Mouse (Mus musculus) limb, embryonic 10.5 days (tissue): ENCODE measurements around the gene Tctn1. TPM values are rescaled to one million over a fixed set of nuclear protein-coding genes. Genes with fewer than 3 reads are reported as not detected.

Source experiments
- DNase-seq: peaks from one replicate; pipeline ENCODE4 v3.0.0-alpha.2; 2017; ENCODE audit warnings: low spot score
- H3K27ac ChIP-seq: fragments of 300-500 bp; sonication (generic); 2 replicates; pipeline ENCODE4 v1.5.1; 2016; ENCODE audit warnings: mild to moderate bottlenecking
- H3K27me3 ChIP-seq: fragments of 300-500 bp; sonication (generic); 2 replicates; pipeline ENCODE4 v1.6.1; 2016; ENCODE audit warnings: low read depth, mild to moderate bottlenecking; ENCODE audit not compliant: poor library complexity, severe bottlenecking
- H3K36me3 ChIP-seq: fragments of 300-500 bp; sonication (generic); 2 replicates; pipeline ENCODE4 v1.6.1; 2016; ENCODE audit warnings: mild to moderate bottlenecking, moderate library complexity
- H3K4me1 ChIP-seq: fragments of 300-500 bp; sonication (generic); 2 replicates; pipeline ENCODE4 v1.6.1; 2016
- H3K4me3 ChIP-seq: fragments of 300-500 bp; sonication (generic); 2 replicates; pipeline ENCODE4 v1.5.1; 2016; ENCODE audit warnings: mild to moderate bottlenecking, moderate library complexity
- H3K9me3 ChIP-seq: fragments of 300-500 bp; sonication (generic); replicated peaks from 2 replicates; pipeline ENCODE4 v1.6.1; 2016; ENCODE audit warnings: mild to moderate bottlenecking
- WGBS: fragments of 180-500 bp; shearing (Covaris S2); methylation state at CpG from one replicate; pipeline ENCODE4 v1.1.7; 2016; 5-methylcytosine and 5-hydroxymethylcytosine counted together
- polyA plus RNA-seq: library from polyadenylated mRNA; unstranded; fragments of >200 nt; fragmentation: Nextera tagmentation; extraction: Ambion mirVana; gene quantifications from 2 replicates; pipeline ENCODE4 v1.2.1, GENCODE M21; 2016

Tctn1 gene
- polyA plus RNA-seq, 1 experiment from 2014 or later = 4.9 TPM

DNA sequence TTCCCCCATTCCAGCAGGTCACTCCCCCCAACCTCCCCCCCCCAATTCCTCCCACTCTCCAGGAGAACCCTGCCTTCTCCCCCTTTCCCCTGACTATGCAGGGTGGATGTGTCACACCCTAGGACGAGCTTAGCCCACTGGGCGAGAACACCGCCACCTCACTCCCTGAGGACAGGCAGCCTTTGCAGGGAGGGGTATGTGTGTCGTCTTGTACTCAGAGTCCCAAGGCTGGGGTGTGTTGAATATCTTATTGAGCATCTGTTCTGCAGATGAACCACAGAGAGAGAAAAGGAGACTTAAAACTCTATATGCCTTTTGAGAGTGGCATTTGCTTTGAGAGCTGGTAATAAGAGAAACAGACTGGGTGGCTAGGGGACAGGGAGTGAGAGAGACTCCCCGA is 27.1 kb downstream of the Tctn1 start:
- no peak overlapping the region for H3K4me3 ChIP-seq
- peaks cover 45% of the 10 kb centered on the region for H3K36me3 ChIP-seq
- 79% methylated on average over 5 of the region's 5 CpGs for WGBS
- H3K4me1 ChIP-seq = peaks cover 30% of the 10 kb centered on the region
- no peak overlapping the region for H3K27ac ChIP-seq
- no peaks in the 10 kb centered on the region for H3K27me3 ChIP-seq
- no peak for DNase-seq
- H3K9me3 ChIP-seq = no peaks in the 10 kb centered on the region

DNA sequence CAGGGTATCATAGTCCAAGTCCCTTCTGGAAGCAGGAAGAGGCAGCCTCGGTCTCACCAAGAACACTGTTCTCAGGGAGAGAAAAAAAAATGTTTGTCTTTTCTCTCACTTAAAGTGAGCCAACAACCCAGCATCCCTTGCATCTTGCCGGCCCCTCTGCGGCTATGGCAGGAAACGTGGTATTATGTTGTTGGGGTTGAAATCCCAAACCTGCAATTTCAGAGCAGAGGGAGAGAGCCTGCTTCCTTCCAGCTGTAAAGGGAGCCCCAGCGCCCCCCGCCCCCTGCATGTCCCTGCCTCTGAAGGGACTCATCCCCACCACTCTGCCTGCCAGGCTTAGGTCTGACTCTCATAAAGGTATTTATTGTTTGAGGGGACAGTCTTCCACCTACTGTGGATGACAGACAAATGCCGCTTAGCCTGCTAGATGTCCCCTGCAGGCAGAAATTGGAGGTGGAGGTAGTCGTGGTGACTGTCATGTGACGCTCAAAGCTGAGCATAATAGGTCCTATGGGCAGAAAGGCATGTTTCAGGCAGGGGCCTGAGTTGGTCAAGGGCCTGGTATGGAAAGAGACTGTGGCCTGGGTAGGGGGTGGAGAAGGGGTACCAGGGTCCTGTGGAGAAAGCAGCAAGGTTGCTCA is 28.9 kb downstream of the Tctn1 start:
- no peak overlapping the region for H3K4me3 ChIP-seq
- no peak for DNase-seq
- H3K9me3 ChIP-seq = no peaks in the 10 kb centered on the region
- H3K27me3 ChIP-seq = no peaks in the 10 kb centered on the region
- WGBS = 69% methylated on average over 9 of the region's 9 CpGs
- peaks cover 34% of the 10 kb centered on the region for H3K4me1 ChIP-seq
- H3K27ac ChIP-seq = peak overlapping the region; percentile 50; the same call in 1 of the 2 replicates
- H3K36me3 ChIP-seq = peaks cover 28% of the 10 kb centered on the region

DNA sequence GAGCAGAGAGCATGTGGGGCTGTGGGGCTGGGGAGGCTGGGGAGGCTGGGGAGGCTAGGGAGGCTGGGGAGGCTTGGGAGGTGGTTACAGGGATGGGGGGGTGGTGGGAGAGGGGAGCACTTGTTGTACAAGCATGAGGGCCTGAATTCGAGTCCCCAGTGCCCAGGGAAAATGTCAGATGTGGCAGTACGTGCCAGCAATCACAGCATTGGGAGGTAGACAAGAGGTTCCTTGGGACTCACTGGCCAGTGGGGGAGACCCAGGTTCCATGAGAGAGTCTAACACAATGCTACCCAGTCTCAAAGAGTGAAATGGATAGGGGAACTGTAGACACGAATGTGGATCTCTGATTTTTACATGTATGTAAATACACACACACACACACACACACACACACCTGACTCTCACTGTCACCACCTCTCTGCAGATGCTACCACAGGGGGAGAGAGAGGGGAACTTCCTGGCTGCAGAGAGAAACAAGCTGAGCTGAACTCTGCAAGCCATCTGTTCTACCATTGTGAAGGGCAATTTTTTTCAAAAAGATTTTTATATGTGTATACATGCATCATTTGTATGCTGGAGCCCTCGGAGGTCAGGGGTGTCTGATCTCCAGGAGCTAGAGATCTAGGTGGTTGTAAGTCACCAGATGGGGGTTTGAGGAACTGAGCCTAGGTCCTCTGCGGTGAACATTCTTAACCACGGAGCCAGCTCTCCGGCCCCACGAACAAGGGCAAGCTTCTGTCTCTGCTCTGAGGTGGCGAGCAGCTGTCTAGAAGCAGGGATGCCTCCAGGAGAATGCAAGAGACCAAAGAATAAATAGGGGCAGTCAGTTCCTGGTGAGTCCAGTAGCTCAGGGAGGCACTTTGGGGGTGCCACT is 29.7 kb downstream of the Tctn1 start:
- no peaks in the 10 kb centered on the region for H3K27me3 ChIP-seq
- peak overlapping the region; percentile 12; the same call in 1 of the 2 replicates for H3K27ac ChIP-seq
- peaks cover 21% of the 10 kb centered on the region for H3K36me3 ChIP-seq
- H3K9me3 ChIP-seq = no peaks in the 10 kb centered on the region
- WGBS = 87% methylated on average over 9 of the region's 9 CpGs
- peaks cover 32% of the 10 kb centered on the region for H3K4me1 ChIP-seq
- no peak for DNase-seq
- H3K4me3 ChIP-seq = no peak overlapping the region

DNA sequence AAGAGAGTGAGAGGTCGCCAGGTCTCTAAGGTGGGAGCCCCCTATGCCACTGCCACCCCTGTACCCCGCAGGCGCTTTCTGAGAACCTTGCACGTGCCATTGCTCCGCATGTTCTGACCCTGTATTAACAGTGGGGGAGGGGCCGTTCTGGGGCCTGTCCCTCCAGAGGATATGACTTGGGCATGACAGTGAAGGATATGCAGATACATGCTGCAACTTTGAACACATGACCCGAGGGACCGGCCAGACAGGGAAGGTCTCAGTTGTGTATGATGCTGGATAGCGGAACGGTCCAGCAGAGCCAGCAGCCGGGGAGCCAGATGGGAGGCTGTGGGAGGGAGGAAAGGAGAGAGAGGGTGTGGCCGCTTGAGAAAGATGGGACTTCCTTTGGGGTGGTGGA is 30.6 kb downstream of the Tctn1 start:
- Histone ChIP-seq H3K4me1 (peaks cover 24% of the 10 kb centered on the region), H3K27me3 (no peaks in the 10 kb centered on the region)
- WGBS = 89% methylated on average over 12 of the region's 12 CpGs

DNA sequence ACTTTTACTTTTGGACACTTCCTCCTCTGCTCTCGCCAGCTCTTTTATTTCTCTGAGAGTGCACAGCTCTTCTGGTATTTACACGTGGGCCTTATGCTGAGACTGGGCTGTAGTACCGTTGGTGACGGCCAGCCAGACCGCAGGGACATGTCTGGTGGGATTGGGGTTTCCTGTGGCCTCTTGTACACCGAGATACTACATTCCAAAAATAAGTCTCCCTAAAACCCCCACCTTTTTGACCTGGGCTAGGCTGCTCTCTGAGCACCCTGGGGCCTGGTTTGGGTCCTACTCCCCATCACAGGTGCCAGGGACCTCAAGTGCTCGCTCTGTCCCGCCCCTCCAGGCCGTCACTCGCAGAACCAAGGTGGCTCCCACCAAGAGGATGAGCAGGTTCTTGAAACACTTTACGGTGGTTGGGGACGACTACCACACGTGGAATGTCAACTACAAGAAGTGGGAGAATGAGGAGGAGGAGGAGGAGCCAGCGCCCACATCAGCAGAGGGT is 31.1 kb downstream of the Tctn1 start:
- DNase-seq = no peak
- peaks cover 24% of the 10 kb centered on the region for H3K4me1 ChIP-seq
- H3K27me3 ChIP-seq = no peaks in the 10 kb centered on the region
- H3K36me3 ChIP-seq = peaks cover 9% of the 10 kb centered on the region
- no peak overlapping the region for H3K4me3 ChIP-seq
- no peaks in the 10 kb centered on the region for H3K9me3 ChIP-seq
- peak overlapping the region; percentile 53; the same call in 1 of the 2 replicates for H3K27ac ChIP-seq
- WGBS = 87% methylated on average over 14 of the region's 14 CpGs

More for the DNA sequence above, 30.6 kb downstream of the Tctn1 start:
- Histone ChIP-seq H3K9me3 (no peaks in the 10 kb centered on the region), H3K36me3 (peaks cover 12% of the 10 kb centered on the region), H3K27ac (peak overlapping the region; percentile 59; the same call in 1 of the 2 replicates), H3K4me3 (no peak overlapping the region)
- DNase-seq = no peak

DNA sequence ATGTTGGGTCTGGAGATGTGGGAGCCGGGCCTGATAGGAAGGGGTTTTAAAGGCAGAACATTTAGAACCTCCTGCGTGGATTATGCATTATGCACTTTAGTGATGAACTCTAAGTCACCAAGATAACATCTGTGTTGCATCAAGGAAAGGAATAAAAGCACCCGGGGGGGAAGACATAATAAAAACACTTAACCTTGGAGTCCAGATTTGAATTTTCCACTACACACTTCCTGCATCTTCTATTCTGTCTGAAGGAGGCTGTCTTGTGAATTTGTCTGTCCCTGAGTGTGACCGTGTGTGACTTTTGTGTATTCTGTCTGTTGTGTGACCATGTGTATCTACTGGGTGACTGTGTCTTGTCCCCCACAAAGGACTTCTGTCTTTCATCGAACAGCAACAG is 32.3 kb downstream of the Tctn1 start:
- peaks cover 16% of the 10 kb centered on the region for H3K36me3 ChIP-seq
- 77% methylated on average over 5 of the region's 5 CpGs for WGBS
- no peak overlapping the region for H3K27ac ChIP-seq
- H3K27me3 ChIP-seq = no peaks in the 10 kb centered on the region
- peaks cover 24% of the 10 kb centered on the region for H3K4me1 ChIP-seq
- H3K4me3 ChIP-seq = no peak overlapping the region
- H3K9me3 ChIP-seq = no peaks in the 10 kb centered on the region
- no peak for DNase-seq

DNA sequence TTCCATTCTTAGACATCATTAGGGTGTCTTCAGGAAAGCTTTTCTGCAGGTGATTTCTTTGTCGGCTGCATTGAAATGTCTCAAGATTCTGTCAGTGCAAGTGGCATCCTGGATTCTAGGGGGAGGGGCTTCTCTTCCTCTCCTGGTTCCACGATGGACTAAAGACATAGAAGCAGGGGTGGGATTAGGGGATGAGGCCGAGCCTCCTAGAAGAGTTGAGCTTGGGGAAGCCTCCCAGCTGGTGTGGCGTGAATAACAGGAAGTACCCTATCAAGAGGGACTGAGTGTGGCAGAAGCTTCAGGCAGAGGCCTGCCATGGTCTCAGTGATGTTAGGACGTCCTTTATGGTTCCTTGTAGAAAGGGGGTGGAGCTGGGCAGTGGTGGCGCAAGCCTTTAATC is 32.8 kb downstream of the Tctn1 start:
- 83% methylated on average over 6 of the region's 6 CpGs for whole genome bisulfite sequencing
- no peak for DNase-seq
- H3K27me3 ChIP-seq = no peaks in the 10 kb centered on the region
- H3K4me3 ChIP-seq = no peak overlapping the region
- peaks cover 24% of the 10 kb centered on the region for H3K4me1 ChIP-seq
- H3K27ac ChIP-seq = no peak overlapping the region
- H3K9me3 ChIP-seq = no peaks in the 10 kb centered on the region
- H3K36me3 ChIP-seq = peaks cover 16% of the 10 kb centered on the region

DNA sequence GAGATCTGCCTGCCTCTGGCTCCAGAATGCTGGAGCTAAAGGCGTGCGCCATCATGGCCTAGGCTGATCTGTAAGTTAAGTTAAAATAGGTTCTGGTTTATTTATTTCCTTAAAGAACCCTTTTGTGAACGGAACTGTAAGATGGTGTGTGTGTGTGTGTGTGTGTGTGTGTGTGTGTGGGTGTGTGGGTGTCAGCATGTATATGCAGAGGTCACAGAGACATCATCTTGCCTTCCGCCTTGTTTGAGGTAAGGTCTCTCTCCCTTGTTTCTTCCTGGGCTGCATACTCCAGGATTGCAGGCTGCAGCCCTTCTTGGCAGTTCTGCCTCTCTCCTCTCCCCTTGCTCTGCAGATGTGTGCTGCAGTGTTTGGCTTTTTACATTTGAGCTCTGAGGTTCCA is 33.4 kb downstream of the Tctn1 start:
- DNase-seq = no peak
- H3K4me3 ChIP-seq = no peak overlapping the region
- WGBS = 94% methylated on average over 4 of the region's 4 CpGs

DNA sequence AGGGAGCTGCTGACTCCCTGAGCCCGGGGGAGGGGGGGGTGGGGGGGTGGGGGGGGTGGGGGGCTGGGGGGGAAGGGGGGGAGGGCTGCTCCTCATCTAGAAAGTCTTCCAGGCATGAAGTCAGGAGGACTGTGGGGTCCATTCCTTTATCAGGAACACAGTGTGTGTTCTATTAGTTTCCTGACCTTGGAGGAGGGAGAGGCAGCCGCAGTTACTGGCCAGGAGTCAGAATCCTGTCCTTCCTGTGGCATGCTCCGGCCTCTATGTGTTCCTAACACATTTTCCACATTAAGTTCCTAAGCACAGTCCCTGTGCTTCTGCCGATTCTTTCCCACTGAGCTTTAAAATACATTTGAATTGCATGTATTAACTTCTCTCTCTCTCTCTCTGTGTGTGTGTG is 35.5 kb downstream of the Tctn1 start:
- WGBS = 79% methylated on average over 4 of the region's 4 CpGs

More for the DNA sequence above, 33.4 kb downstream of the Tctn1 start:
- Histone ChIP-seq H3K27ac (no peak overlapping the region), H3K9me3 (no peaks in the 10 kb centered on the region), H3K27me3 (no peaks in the 10 kb centered on the region), H3K4me1 (peaks cover 24% of the 10 kb centered on the region), H3K36me3 (peaks cover 16% of the 10 kb centered on the region)

DNA sequence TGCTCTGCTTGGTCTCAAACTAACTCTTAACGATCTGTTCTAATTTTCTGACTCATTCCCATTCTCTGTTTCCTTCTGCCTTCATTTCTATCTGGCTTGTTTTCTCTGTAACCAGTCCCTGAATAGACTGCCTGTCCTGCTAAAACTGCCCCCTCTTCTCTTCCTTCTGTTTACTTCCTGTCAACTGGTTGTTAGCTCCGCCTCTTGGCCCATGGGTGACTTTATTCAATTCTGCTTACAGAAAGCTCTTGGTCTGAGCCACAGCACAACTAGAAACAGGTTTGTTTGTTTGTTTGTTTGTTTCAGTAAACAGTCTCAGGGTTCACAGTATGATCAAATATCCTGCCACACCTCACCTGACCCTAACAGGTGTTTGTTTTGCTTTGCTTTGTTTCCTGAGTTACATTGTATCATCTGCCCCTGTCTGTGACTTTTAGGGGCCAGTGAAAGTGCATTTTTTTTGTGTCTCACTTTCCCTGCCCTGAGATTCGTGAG is 35.9 kb downstream of the Tctn1 start:
- Histone ChIP-seq H3K4me3 (no peak overlapping the region), H3K4me1 (peaks cover 20% of the 10 kb centered on the region), H3K9me3 (no peaks in the 10 kb centered on the region), H3K27ac (no peak overlapping the region), H3K36me3 (peaks cover 16% of the 10 kb centered on the region), H3K27me3 (no peaks in the 10 kb centered on the region)
- WGBS = 85% methylated on average over 3 of the region's 3 CpGs
- no peak for DNase-seq

More for the DNA sequence above, 35.5 kb downstream of the Tctn1 start:
- H3K27ac ChIP-seq = no peak overlapping the region
- peaks cover 25% of the 10 kb centered on the region for H3K4me1 ChIP-seq
- no peaks in the 10 kb centered on the region for H3K9me3 ChIP-seq
- no peak overlapping the region for H3K4me3 ChIP-seq
- no peaks in the 10 kb centered on the region for H3K27me3 ChIP-seq
- no peak for DNase-seq
- H3K36me3 ChIP-seq = peaks cover 16% of the 10 kb centered on the region

DNA sequence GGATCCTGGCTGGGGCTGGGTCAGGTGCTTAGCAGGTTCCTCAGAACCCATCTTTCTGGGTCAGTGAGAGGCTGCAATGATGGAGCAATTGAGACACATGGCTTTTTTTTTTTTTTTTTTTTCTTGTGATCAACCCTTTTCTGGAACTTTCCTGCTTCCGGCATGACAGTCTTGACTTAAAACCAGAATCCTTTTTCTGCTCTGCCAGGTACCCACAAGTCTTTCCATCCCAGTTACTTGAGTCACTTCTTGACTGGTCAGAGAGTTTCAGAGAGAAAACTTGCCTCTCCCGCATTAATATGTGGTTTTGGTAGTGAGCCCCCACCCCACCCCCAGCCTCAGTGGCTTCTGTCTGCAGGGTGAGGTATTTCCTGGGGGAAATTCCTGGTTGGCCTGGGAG is 40.0 kb downstream of the Tctn1 start:
- 89% methylated on average over 2 of the region's 2 CpGs for WGBS
- H3K27ac ChIP-seq = 0 out of 2 replicates have a peak overlapping the region, but pooled peaks have one; percentile 65
- H3K27me3 ChIP-seq = no peaks in the 10 kb centered on the region
- peaks cover 17% of the 10 kb centered on the region for H3K36me3 ChIP-seq
- H3K4me3 ChIP-seq = no peak overlapping the region
- no peak for DNase-seq
- peaks cover 36% of the 10 kb centered on the region for H3K4me1 ChIP-seq
- H3K9me3 ChIP-seq = no peaks in the 10 kb centered on the region

DNA sequence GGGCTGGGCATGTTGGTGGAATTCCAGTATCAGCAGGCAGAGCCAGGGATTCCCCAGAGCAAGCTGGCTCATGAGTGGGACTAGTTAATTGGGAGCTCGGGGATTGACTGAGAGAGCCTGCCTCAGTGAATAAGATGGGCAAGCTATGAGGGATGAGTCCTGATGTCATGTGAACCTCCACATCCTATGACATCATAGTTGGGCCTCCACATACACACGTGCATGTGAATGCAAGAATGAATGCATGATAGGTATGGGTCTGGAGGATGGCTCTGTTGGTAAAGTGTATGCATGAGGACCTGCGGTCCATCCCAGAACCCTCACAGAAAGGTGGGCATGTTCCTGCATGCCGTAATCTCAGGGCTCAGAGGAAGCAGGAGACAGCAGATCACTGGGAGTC is 43.2 kb downstream of the Tctn1 start:
- Histone ChIP-seq H3K27ac (no peak overlapping the region), H3K4me1 (peaks cover 39% of the 10 kb centered on the region), H3K4me3 (no peak overlapping the region), H3K36me3 (peaks cover 11% of the 10 kb centered on the region; the same call in 1 of the 2 replicates), H3K27me3 (no peaks in the 10 kb centered on the region), H3K9me3 (no peaks in the 10 kb centered on the region)
- no peak for DNase-seq
- 85% methylated on average over 4 of the region's 4 CpGs for WGBS
